Mouse (Mus musculus): ENCODE measurements around the gene Rpl36al.

- peak; percentile 43; the same call in 1 of the 2 replicates for TF ChIP-seq CTCF (IDR thresholded peaks at IDR 0.05; ENCODE audit: low read depth)
- no peak for TF ChIP-seq EP300 (IDR thresholded peaks at IDR 0.05; ENCODE audit: low read depth)
These were observed 27.2 kb upstream of the Rpl36al start for GRCm38 (mm10) chr12:69211057-69211456.
